Mouse (Mus musculus) hematopoietic multipotent progenitor cell, adult 10-12 weeks (in vitro differentiated cells): Measurements from ENCODE around the gene Ccni. TPM values are rescaled to one million over a fixed set of nuclear protein-coding genes. Genes with fewer than 3 reads are reported as not detected.

Experiments used
- polyA plus RNA-seq: library from polyadenylated mRNA; stranded (reverse); fragments of >175 nt; gene quantifications from 2 replicates; pipeline ENCODE4 v1.2.3, GENCODE M21; 2012; ENCODE audit warnings: low replicate concordance

Gene Ccni
- polyA plus RNA-seq: 89.1 and 250 TPM in 2 replicates

DNA sequence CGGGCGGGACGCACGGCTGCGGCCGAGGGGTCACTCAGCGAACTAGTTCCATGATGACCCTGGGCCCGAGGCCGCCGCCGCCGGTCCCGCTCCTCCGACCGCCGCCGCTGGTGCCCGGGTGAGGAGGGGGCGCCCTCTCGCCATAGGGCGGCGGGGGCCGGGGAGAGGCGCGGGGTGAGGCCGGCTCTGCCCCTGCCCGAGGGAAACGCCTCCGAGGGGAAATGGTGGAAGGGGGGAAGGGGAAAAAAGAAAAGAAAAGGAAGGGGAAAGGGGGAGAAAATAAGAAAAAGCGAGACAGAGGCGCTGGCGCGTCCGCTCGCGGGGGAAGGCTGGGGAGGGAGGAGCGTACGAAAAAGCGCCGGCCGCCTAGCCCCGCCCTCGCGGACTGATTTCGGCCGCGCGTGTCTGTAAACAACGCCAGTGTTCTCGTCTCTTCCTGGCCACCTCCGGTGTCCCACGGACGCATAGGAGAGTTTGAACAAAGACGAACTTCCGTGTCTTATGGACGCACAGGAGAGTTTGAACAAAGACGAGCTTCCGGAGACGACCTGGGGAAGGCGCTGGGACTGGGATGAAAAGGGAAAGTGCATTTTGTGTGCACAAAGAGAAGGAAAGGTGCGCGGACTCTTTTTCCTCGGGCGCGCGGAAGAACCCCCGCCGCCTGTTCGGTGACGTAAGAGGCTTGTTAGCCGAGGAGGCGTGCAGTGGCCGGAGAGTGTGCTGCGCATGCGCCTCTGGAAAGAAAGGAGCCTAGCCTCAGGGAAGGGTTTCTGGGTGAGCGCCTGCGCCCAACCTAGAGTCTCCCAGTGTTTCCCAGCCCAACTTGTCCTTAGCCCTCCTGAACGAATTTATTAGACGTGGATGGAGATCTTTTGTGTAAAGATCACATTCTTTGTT is at the start of gene Ccni, which contains the start of gene 2010109A12Rik:
Ccni (minus strand) TSS at position 387 of the 897 bp plus-strand sequence.
2010109A12Rik (plus strand) TSS at position 410 of the 897 bp plus-strand sequence.

Other genes with a start within 250 kb of the Ccni start
- not detected in 2 replicates for gene Sowahb, start 161.5 kb downstream of the Ccni start, polyA plus RNA-seq
- gene Sept11, start 113.1 kb downstream of the Ccni start, polyA plus RNA-seq: 21.6 and 24.8 TPM in 2 replicates
- gene 2010109A12Rik, start within 50 bp of the Ccni start, polyA plus RNA-seq: 0.75 TPM in 1 of 2 replicates, not detected in the other
- gene Ccng2, start 60.8 kb upstream of the Ccni start, polyA plus RNA-seq: 45.0 and 75.8 TPM in 2 replicates